Mouse (Mus musculus) adipocyte (in vitro differentiated cells): ENCODE measurements at regions not wholly inside any gene's neighbourhood (a gene's known extent, or its start where the extent isn't known, plus 50 kb on each side); places are given as distances from the start of the nearest gene placed in this dataset.
"Not testable (repeated sequence)": the region's sequence is repeated elsewhere in the genome, so short reads cannot be mapped to it uniquely, and the experiment has no call there.

Experiments used
- DNase-seq: peaks from one replicate; pipeline ENCODE4 v3.0.0-alpha.2; 2016; ENCODE audit warnings: low spot score

DNA sequence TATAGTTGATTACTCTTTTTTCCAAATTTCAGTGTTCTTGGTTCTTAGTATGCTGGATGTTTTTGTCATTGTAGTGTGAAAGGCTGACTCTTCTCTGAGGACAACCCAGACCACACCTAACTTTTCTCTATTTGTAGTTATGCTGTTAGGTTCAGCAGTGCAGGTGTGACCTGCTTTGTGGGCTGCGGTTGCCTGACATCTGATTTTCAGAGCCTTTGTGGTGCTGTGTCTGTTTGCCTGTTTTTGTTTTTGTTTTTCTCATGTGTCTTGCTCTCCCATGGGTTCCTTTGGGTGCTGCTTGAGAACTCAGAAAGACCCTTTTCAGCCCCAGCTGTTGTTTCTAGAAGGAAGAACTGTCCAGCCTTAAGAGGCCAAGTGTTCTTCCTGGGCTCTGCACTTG is 52.0 kb upstream of the Trpm1 start:
- no peak for DNase-seq

- DNase-seq: no peak
Measured at GRCm38 (mm10) chr7:64099606-64100005, 54.0 kb upstream of the Trpm1 start.

- no peak for DNase-seq
Measured at GRCm38 (mm10) chr7:64090067-64090466, 63.6 kb upstream of the Trpm1 start.

- DNase-seq: no peak
Measured at GRCm38 (mm10) chr7:64089034-64089433, 64.6 kb upstream of the Trpm1 start.

- DNase-seq: not testable (repeated sequence)
Measured at GRCm38 (mm10) chr7:64083978-64084377, 69.7 kb upstream of the Trpm1 start.

- no peak for DNase-seq
Measured at GRCm38 (mm10) chr7:64082651-64083050, 71.0 kb upstream of the Trpm1 start.

- DNase-seq: no peak
Measured at GRCm38 (mm10) chr7:64082201-64082600, 71.4 kb upstream of the Trpm1 start.

- DNase-seq: no peak
Measured at GRCm38 (mm10) chr7:64081618-64082017, 72.0 kb upstream of the Trpm1 start.

DNA sequence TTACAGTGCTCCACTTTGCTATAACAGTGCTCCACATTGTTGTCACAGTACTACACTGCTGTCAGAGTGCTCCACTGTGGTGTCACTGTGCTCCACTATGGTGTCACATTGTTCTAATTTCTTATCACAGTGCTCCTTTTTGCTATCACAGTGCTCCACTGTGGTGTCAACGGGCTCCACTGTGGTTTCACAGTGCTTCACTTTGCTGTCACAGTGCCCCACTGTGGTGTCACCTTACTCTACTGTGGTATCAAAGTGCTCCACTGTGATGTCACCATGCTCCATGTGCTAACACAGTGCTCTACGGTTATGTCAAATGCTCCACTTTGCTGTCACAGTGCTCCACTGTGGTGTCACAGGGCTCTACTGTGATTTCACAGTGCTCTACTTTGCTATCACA is 72.6 kb upstream of the Trpm1 start:
- DNase-seq: no peak

DNA sequence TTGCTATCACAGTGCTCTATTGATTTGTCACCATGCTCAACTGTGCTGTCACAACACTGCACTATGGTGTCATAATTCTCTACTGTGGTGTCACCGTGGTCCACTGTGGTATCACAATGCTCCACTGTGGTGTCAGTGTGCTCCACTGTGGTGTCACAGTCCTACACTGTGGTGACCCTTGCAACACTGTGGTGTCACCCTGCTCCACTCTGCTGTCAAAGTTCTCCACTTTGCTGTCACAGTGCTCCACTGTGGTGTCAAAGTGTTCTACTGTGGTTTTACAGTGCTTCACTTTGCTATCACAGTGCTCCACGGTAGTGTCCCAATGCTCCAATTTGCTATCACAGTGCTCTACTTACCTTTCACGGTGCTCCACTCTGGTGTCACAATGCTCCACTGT is 74.3 kb upstream of the Trpm1 start:
- no peak for DNase-seq

- no peak for DNase-seq
Measured at GRCm38 (mm10) chr7:64078646-64079045, 75.0 kb upstream of the Trpm1 start.

DNA sequence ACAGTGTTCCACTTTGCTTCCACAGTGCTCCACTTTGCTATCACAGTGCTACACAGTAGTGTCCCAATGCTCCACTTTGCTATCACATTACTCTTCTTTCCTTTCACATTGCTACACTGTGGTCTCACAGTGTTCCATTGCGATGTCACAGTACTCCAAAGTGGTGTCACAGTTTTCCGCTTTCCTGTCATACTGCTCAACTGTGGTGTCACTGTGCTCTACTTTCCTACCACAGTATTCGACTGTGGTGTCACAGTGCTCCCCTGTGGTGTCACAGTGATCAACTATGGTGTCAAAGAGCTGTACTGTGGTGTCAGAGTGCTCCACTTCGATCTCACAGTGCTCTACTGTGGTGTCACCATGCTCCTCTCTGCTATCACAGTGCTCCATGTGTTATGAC is 76.1 kb upstream of the Trpm1 start:
- DNase-seq: no peak

DNA sequence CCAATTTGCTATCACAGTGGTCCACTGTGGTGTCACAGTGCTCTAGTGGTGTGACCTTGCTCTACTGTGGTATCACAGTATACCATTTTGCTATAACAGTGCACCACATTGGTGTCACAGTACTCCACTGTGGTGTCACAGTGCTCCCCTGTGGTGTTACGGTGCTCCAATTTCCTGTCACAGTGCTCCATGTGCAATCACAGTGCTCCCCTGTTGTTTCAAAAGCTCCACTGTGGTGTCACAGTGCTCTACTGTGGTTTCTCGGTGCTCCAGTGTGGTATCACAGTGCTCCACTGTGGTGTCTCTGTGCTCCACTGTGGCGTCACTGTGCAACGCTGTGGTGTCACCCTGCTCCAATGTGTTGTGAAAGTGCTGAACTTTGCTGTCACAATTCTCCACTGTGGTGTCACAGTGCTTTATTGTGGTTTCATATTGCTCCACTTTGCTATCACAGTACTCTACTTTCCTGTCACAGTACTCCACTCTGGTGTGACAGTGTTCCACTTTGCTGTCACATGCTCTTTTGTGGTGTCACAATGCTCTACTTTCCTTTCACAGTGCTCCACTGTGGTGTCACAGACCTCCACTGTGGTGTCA is 76.8 kb upstream of the Trpm1 start:
- no peak for DNase-seq

DNA sequence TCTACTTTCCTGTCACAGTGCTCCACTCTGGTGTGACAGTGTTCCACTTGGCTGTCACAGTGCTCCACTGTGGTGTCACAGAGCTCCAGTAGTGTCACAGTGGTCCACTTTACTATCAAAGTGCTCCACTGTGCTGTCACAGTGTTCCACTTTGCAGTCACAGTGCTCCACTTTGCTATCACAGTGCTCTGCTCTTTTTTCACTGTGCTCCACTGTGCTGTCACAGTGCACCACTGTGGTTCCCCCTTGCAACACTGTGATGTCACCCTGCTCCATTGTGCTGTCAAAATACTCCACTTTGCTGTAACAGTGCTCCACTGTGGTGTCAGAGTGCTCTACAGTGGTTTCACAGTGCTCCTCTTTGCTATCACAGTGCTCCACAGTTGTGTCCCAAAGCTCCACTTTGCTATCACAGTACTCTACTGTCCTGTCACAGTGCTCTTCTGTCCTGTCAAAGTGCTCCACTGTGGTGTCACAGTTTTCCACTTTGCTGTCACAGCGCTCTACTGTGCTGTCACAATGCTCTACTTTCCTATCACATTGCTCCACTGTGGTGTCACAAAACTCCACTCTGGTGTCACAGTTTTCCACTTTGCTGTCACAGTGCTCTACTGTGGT is 77.8 kb upstream of the Trpm1 start:
- DNase-seq: no peak

- DNase-seq: no peak
Measured at GRCm38 (mm10) chr7:64074661-64075234, 78.9 kb upstream of the Trpm1 start.

- DNase-seq: no peak
Measured at GRCm38 (mm10) chr7:64074186-64074585, 79.4 kb upstream of the Trpm1 start.

DNA sequence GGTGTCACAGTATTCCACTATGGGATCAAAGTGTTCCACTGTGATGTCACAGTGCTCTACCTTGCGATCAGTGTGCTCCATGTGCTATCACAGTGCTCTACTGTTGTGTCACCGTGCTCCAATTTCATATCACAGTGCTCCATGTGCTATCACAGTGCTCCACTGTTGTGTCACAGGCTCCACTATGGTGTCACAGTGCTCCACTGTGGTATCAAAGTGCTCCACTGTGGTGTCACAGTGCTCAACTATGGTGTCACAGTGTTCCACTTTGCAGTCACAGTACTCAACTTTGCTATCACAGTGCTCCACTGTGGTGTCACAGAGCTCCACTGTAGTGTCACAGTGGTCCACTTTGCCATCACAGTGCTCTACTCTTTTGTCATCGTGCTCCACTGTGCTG is 79.9 kb upstream of the Trpm1 start:
- DNase-seq: no peak

DNA sequence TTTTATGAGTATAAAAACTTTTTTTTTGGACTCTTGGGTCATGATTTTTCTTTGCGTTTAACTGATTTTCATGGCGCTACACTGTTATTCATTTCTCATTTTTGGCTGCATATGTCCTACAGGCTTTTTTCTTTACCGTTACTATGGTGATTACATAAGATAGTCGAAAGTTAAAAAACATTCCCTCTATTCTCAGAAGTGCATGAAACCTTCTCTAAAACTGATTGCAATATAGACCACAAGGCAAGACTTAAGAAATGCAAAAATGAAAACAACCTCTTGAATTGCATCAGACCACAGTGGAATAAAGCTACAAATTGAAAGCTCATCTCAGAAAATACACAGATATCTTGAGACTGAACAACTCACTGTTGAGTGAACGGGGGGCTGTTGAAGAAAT is 82.7 kb upstream of the Trpm1 start:
- no peak for DNase-seq

DNA sequence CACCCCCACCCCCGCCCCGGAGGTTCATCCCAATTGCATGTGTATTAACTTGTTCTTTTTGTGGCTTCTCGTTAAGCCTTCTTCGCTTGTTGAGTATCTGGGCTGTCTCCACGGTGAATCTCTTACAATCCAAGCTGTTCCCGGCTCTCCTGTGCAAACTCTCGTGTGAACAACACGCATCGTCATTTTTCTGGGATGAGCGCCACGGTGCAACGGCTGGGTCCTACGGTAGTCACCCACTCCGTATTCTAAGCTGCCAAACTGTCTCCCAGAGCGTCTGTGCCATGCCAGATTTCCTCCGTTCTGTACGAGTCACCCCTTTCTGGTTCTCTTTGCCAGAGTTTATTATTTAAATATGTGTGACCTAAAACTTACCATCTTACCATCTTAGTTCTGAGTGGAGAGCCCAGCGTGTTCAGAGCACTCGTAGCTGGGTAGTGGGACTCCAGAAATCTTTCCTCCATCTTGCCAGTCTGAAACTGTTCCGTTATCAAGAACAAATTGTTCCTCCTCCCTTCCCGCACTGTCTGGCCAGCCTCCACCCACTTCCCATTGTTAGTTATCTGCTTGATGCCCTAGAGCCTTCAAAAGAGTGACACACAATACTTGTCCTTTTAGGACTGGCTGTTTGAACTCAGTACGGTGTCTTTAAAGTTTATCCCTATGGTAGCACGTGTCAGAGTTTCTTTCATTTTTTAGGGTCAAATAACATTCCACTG is 87.9 kb upstream of the Trpm1 start:
- DNase-seq: no peak

DNA sequence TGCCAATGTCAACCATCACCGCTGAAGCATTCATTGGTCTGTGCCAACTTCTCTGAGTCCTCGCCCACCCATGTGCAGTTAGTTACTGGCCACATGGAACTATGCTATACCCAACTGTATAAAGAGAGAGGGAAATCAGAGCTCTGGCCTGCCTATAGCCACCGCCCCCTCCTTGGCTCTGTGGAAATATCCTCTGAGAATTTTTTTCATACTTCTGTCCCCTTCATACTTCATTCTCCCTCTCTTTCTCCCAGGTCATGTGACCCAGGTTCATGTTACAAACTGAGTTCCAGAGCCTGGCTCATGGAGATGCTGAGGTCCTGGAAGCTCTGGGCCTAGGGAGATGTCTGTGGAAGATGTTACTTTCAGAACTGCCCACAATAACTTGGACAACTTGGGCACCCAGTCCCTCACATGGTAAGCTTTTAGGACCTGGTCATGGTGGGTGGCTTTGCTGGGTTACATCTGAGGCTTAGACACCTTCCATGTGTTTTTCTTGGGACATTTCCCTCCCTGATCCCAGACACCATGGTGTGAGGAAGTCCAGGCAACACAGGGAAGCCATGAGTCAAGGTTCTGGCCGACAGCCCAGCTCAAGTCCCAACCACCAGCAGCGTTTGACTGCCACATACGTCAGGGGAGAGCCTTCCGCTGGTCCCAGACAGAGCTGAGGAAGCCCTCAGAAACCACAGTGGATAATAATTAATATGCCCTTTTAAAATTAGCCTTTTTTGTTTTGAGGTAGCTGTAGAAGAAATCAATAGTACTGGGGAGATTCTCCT is 89.0 kb upstream of the Trpm1 start:
- peak; percentile 53 for DNase-seq

- DNase-seq: no peak
Measured at GRCm38 (mm10) chr7:64061170-64061569, 92.5 kb upstream of the Trpm1 start.

DNA sequence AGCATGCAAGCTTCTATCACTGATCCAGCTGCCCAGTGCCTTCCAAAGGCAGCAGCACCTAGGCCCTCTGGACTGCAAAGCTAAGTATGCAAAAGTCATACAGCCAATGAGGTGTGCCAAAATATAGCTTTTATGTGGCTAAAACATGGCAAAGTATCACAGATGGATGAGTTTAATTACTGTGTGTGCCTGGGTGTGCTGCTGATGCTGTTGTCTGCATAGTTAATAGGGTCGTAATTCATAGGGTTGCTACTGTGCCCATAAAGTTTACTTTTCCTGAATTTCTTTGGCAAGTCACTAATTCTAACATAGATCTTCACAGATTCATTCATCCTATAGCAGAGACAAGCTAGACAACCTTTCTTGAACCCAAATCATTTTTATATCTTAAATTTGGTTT is 93.1 kb upstream of the Trpm1 start:
- DNase-seq: no peak

DNA sequence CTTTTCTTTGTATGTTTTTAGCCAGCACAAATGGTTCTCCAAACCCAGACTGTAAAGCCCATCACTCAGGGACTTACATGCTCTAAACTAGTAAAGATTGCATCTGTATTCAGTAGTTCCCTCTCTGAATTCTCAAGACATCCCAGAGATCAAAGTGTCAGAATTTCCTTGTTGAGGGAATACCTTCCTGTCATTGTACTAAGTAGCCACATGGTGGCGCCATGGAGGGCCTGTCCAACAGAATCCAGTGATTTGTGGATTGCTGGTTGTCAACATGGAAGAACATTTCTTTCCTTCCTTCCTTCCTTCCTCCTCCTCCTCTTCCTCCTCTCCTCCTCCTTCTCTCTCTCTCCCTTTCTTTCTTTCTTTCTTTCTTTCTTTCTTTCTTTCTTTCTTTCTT is 93.6 kb upstream of the Trpm1 start:
- peak; percentile 22 for DNase-seq
